Mouse (Mus musculus): ENCODE measurements around the gene Il24.

The Il24 gene

DNA sequence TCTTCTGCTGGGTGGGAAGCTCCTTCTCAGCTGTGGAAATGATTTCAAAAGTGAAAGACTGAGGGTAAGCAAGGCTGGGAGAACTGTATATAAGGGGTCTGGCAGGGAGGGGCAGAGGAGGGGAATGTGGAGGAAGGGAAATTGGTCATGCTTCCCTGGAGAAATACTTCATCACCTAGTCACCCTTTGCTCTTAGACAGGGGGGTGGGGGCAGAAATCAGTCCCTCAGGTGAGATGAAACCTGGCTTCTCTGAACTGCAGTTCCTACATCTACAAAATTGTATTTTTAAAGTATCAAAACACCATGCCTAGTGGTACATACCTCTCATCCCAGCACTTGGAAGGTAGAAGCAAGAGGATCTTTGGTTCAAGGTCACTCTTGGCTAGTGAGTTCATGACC, at the start of gene Il24:
TSS of gene Il24 (minus strand) at position 101 of the 400 bp plus-strand sequence.
- DNase-seq (ENCODE audit: low read depth, low spot score), result no peak

DNA sequence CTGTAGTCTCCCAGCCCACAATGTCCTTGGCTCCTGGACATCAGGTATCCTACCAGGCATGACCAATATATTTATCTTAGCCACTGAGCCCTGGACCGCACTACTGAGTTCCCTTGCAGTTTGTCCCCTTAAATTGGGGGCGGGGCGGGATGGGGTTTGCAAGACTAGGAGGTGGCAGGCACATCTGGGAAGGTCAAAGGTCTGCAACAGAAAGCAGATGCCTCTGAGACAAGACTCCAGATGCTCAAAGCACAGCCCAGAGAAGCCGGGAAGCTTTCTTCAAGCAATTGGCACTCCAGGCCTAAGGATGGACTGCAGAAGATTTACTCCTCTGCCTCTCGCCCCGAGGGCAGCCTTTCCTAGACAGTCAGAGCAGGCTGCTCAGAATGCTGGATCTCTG, 49.1 kb upstream of the Il24 start:
- DNase-seq (ENCODE audit: low read depth, low spot score), result no peak

DNA sequence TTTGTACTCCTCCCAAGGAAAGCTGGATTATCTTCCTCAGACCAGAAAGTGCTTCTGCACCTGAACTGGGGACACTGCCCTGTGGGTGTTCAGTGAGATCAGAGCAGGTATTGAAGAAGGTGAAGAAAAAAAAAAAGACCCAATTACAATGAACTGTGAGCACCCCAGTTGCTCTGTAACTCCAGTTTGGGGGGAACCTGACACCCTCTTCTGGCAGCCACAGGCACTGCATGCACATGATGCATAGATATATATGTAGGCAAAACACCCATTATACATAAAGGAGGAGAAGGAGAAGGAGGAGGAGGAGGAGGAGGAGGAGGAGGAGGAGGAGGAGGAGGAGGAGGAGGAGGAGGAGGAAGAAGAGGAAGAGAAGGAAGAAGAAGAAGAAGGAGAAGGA, 39.2 kb upstream of the Il24 start:
- DNase-seq (ENCODE audit: low read depth, low spot score), result no peak

DNA sequence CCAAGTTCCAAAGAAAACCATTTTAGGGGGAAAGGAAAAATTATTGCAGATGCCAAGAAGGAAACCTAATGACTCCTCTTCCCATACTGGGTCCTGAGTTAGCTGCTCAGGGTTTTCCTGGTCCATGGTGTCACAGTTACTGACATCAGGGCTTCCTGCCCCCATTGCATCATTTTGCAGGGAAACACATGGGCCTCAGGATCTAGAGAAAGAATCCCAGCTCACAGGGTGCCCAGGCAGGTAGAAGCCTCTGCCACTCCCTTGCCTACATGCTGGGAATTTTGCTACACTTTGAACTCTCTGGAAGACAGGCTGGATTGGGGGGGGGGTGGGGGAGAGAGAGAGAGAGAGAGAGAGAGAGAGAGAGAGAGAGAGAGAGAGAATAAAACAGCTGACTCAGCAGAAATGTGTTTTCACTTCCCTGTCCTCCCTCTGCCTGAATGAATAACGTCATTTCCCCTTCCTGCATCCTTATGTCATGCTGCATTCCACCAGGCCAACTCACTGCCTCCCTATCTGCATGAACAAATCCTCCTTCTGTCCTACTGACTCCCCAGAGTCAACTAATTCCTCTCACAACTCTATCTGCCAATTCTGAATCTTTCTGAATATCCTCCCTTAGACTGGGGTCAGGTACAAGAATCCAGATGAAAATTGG, 31.2 kb upstream of the Il24 start:
- no peak for DNase-seq (ENCODE audit: low read depth, low spot score)

DNA sequence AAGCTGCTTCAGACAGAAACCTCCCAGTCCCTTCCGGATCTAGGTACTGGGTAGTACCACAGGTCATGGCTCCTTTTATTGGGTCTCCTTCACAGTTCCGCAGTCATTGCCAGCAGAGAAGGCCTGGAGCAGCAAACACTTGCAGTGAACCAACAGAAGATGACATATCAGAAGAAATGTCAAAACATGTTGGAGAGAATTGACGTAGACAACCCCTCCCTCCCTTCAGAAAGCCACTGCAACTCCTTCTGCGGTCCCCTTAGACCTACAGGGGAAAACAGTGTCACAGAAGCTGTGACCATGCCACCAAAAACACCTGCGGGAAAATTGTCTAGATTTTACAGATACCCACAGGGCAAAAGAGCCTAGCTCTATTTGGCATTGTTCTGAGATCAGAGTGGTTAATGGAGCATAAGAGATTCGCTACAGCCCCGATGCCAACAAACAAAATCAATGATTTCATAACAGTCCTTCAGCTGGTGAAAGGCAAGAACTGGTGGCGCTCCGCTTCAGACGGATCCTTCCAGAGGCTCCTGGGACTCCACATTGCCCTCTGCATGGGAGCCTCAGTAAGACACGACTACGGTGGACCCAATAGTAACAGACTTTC, 24.3 kb upstream of the Il24 start, which contains the start of gene Il20:
TSS of gene Il20 (minus strand) at position 51 of the 610 bp plus-strand sequence.
- DNase-seq (ENCODE audit: low read depth, low spot score), result no peak

DNA sequence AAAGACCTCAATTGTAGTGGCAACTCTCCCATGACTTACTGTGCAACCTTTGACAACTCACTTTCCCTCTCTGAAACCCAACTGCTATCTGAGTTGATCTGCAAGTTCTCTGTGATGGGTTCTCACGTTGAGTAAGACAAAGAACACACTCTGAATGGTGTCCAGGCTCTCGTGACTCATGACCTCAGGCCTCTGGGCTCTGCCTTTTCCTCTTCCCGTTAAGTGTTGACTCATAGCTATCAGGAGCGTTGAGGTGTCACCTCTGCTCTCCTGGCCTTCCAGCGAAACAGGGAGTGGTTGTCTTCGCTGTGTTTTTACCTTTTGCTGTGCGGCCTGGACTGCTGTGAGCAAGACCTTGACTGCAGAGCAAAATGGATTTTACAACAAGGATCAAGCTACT, 15.3 kb upstream of the Il24 start:
- no peak for DNase-seq (ENCODE audit: low read depth, low spot score)

DNA sequence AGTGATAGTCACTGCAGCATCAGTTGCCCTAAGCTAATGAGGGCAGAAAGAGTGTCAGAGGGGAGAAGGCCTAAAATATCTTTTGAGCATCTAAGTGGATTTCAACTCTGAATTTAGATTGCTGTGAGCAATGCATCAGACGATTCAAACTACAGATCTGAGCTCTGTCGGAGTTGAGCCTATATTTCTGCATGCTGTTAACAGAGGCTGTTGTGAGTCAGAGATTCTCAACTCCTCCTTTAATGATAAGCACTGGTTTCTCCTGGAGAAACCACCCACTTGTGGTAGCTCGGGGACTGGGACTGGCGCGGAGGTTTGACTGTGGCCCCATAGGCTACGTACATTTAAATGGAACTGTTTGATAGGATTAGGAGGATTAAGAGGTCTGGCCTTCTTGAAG, 7.2 kb upstream of the Il24 start:
- DNase-seq (ENCODE audit: low read depth, low spot score), result no peak

DNA sequence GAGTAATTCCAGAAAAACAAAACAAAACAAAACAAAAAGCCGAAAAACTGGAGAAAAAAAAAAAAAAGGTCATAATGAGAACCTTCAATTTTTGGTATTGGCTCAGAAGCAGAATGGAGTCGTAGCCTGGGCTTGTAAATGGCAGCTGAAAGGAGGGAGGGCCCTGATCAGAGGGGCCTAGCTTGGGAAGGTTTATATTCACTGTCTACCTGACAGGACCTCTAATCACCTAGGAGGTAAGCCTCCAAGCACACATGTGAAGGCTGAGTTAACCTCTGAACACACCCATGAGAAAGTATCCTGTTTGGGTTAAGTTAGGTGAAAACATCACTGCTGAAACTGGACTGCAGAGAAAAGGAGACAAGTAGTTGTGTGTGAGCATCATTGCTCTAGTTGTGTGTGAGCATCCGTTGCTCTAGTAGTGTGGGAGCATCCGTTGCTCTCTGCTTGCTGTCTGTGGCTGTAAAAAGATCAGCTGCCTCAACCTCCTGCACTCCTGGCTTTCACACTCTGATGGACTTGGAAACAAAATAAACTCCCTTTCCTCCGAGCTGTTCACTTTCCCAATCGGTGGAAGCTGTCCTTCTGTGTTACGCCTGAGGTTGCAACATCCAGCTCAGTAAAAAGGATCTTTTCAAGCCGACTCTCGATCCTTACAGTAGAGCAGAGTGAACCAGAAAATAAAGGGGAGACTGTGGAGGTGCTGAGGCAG, 6.2 kb upstream of the Il24 start:
- DNase-seq (ENCODE audit: low read depth, low spot score), result no peak

DNA sequence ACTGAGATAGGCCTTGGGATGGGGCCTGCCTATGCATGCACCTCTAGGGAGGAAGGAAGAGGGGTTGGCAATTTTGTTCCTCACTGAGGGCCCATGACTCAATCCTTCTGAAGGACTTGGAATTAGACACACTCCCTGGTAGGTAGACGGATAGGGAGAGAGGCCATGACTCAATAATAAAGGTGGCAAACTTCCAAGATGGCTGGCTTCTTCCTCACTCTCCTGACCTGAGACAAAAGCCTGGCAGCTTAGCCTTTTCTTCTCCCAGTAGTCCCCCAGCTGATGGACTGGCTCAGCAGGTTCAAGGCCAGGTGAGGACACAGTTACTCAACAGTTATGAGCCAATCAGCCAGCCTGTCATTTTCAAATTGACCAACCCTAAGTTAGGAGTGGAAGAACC, 5.2 kb upstream of the Il24 start:
- no peak for DNase-seq (ENCODE audit: low read depth, low spot score)

DNA sequence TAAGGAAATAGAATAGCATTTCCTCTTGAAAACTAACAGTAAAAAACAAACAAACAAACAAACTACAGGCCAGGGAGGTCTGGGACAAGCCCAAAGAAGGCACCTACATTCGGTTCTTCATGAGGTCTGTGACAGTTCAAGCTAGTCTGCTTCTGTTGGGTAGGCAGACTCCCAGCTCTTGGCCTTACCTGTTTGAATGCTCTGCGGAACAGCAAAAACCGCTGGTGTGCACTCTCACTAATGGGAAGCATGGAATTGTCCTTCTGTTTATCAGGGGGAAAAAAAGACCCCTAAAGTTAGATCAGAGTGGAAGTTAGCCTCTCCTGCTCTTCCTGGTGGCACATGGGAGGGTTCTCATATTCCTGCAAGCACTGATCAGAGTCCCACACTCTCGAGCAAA, 4.1 kb downstream of the Il24 start:
- DNase-seq (ENCODE audit: low read depth, low spot score), result no peak

DNA sequence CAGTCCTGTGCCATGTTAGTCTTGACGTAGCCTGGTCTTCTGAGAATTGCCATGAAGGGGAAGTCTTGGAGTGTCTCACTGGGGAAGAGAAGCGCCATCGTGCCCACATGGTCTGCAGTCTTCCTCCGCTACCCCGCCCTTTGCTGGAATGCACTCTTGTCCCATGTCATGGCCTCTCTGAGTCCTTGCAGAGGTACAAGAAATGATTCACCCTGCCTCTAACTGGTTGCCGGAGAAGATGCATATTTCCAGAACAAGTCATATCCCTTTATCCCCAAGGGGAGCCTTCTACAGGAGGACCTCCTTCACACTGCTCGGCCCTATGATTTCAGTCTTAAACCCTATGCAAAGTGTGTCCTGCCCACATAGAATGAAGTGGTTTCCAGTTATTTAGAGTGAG, 7.3 kb downstream of the Il24 start:
- DNase-seq (ENCODE audit: low read depth, low spot score), result no peak

DNA sequence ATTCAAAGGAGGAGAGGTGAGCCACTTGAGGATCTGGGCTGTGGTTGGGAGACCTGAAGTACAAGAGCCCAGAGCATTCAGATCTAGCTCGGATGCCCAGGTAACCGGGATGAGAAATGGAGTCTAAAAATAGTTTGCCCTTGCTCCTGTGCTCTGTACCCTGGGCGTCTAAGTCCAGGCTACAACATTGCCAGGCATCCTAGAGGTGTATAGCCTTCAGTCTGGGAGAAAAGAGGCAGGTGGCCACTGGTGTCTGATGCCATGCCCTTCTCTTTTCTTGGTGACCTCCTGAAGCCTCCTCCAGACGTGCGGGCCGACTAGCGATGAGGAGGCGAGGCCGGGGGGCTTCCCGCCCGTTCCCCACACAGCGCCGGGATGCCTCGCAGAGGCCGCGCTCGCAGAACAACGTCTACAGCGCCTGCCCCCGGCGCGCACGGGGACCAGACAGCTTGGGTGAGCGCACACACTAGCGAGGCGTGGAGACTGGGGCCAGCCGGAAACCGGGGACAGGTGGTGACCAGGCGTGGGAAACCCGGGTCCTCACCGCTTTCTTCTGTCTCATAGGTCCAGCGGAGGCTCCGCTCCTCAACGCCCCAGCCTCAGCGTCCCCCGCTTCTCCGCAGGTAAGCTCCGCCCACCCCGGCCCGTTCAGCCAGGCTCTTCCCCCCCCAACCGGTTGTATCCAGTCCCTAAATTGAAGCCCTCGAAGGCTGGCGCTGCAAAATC, 9.2 kb downstream of the Il24 start:
- no peak for DNase-seq (ENCODE audit: low read depth, low spot score)

DNA sequence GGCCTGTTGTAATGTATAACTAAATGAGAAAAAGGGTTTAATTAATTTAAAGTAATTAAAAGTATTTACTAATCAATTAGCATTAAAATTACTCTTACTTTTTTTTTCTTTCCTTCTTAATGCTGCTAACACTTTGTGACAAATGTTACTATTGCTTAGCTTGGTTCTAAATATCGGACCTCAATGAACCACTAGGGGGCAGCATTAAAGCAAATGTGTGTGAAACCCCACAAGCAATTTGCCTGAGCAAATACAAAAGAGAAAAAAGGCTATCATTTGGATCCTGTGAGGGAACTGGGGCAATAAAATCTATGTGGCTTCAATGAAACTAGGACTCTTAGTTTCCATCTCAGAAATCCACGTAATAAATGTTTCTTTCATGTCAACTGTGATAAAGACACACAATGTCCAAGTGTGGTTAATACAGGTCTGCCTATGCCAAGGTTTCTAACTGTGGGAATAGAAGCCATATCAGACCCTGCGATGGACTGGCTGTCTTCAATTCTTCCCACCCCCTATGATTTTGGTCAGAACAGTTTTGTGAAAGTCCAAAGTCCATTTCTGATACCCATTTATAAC, 10.2 kb downstream of the Il24 start:
- peak; percentile 36 for DNase-seq (ENCODE audit: low read depth, low spot score)

DNA sequence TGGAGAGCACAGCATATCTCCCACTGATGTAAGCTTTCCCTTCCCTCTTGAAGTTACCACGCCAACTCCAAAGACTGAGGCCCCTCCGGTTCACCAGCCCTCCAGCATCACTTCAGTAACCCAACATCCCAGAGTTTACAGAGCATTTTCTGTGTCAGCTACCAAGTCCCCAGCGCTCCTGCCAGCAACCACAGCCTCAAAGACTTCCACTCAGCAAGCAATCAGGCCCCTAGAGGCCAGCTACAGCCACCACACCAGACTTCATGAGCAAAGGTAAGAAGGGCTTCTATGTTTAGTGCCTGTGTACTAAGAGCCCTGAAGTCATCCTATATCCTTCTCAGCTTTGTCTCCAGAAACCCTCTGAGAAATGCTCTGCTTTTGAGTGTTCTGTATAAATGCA, 11.3 kb downstream of the Il24 start:
- DNase-seq (ENCODE audit: low read depth, low spot score), result no peak

DNA sequence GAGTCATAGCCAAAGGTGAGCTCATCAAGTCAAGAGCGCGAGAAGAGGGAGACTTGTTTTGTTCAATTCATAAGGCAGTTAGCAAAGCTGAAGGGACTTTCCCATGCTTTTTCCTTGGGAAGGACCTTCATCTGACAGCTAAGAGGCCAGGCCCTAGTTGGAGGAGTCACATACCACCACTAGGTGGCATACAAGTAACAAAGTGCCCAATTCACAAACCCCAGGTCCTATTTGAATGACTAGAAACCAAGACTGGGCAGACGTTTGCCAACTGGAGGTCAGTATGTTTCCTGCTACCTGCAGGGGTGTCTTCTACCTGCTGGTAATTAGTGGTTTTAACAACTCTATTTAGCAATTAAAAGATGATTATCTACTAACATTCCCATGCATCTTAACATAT, 12.1 kb downstream of the Il24 start:
- no peak for DNase-seq (ENCODE audit: low read depth, low spot score)

DNA sequence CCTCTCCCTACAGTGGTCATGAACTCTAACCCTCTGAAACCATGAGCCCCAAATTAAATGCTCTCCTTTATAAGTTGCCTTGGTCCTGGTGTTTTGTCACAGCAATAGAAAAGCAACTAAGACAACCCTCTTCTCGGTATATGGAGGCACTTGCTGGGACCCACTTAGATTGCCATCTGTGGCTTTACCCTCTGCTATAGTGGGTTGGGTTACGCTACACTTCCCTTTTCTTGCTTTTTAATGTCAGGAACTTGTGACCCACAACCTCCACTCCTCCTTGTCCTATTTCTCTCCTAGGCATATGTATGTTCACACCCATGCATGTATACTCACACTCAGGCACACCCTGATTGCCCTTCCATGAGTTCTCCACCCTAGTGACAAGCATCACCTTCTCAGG, 14.3 kb downstream of the Il24 start:
- DNase-seq (ENCODE audit: low read depth, low spot score), result no peak

DNA sequence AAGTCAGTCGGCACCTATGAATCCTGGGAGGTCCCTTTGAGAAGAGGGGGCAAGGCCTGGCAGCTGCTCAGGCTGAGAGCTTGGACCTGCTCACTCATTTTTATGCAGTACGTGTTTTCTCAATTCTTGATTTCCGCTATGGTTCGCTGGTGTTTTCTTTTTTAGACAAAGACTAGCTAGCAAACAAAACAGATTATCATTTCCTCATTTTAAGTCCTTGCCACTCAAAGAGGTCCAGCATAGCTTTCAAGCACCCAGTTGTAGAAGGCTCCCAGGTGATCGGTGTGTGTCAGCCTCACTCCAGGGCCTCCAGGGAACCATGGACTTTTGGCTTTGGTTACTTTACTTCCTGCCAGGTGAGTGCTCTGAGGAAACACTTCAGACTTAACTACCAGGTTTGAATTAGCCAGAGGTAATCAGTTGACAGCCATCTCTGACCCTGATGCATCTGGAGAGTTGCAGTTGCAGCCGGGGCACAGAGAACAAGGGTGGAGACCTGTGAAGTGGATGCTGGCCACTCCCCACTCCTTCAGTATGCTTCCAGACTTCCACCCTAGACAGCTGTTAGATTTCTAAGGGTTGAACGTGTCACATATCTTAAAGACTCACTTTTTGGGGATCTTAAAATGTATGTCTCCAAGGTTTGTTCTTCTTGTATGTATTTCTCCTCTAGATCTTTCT, 21.6 kb downstream of the Il24 start, which contains the start of gene Fcmr:
TSS of gene Fcmr (plus strand) at position 129 of the 681 bp plus-strand sequence.
- DNase-seq (ENCODE audit: low read depth, low spot score), result no peak

DNA sequence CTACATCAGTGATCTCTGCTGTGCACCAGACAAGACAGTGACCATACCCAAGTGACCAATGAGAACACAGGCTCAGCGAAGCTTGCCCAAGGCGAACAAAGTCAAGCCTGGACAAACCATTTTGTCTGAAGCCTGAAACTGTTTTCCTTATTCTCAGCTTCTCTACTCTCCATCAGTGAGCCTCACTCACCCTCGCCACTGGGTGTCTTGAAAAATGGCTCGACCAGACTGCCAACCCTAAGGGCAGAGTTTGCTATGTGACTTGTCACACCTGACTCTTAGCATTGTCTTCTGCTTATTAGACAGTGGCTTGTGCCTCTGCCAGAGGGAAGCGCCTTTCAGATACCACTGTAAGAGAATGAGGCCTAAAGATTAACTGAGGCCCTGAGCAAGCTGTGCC, 22.5 kb downstream of the Il24 start:
- no peak for DNase-seq (ENCODE audit: low read depth, low spot score)

DNA sequence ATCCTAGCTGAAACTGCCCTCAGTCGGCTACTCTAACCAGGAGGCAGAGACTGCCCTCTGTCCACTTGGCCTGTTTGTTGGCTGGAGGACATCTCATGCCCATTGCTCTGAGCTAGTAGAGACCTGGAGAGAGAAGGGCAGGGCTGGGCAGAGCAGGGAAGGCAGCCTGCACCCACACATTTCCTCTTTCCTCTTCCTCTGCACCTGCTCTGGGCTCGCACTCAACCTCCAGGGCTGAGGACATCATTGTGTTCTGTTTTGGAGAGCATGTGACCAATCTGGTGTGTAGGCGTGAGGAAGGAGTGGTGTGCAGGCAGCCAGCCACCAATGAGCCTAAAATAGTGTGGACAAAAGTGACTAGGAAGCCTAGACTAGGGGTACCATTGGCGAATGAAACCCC, 23.0 kb downstream of the Il24 start:
- DNase-seq (ENCODE audit: low read depth, low spot score), result no peak

DNA sequence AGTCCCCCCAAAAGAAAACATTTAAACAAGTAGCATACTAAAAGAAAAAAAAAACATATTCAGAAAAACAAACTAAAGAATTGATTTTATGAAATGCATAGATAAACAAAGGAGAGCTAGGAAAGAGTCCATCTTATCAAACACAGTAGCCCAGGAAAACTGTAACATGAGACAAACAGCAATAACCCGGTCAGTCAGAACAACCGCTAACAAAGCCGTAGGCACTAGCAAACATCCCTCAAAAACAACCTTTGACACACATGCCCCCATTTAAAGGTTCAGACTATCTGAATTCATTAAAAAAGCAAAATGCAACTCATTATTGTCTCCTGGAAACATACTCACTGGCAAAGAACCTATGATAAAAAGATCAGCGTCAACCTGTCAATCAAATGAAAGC, 29.8 kb downstream of the Il24 start:
- no peak for DNase-seq (ENCODE audit: low read depth, low spot score)

DNA sequence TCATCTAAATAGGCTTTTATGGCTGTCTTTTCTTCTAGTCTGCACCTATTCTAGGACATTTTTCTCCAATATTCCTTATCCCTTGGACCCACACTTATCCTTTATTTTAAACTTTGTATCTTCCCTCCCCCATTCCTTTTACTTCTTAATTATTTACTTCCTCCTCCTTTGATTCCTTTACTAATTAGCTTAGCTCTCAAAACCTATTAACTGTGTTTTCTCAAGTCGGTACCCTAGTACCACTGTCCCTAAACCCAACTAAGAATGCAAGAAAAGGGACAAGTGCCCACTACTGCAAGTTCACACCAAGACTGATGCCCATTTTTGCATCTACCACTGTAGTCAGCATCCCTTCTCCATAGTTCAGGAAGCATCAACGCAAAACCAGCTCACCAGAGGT, 31.5 kb downstream of the Il24 start:
- no peak for DNase-seq (ENCODE audit: low read depth, low spot score)

All from c-Kit-negative CD71-positive TER-119-positive erythroid progenitor cells, embryonic 14.5 days (primary cell).